Mouse (Mus musculus): Measurements from ENCODE around the gene Misp. TPM values are rescaled to one million over a fixed set of nuclear protein-coding genes. Genes with fewer than 3 reads are reported as not detected.
A peak's percentile ranks its signal among the peaks of the same experiment; 100 is the strongest.

Misp gene
- total and polyA plus RNA-seq, 3 experiments = 0.50 to 0.82 (median 0.52) TPM

DNA sequence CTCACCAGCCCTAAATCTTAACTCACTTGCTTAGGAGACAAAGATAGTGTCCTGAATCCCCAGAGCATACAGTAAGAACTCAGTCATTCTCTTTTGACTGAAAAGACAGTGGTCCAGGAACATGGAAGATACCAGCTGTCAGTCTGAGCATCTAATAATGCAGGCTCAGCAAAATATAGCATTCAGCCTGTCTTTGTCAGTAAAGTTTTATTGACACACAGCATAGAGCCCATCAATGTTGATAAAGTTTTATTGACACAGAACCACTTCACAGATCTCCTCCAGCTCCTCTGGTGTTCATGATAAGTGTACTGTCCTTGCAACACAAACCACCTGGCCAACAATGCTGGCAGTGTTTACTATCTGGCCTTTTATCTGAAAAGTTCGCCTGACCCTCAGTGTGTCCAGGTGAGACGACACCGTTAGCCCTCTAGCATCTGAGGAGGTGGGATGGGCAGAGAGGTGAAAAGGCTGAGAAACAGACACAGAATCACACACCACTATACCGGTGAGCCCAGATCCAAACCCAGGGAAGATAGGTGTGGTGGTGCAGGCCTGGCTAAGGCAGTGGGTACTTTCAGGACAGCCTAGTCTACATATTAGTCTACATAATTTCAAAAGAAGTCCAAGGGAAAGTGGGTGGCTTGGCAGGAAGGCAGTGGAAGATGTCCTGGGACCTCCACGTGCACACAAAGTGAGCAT is 28.3 kb upstream of the Misp start:
- Histone ChIP-seq H3K4me3 (no peak overlapping the region), H3K4me1 (ENCODE audit: control insufficient read depth, insufficient read depth, low read length) (peaks cover 11% of the 10 kb centered on the region), H3K27ac (peak overlapping the region; percentile 97), H3K36me3 (ENCODE audit: control insufficient read depth, insufficient read depth, low read length) (peaks cover 3% of the 10 kb centered on the region; the same call in 1 of the 2 replicates), H3K9ac (ENCODE audit: low read depth, low read length) (no peak overlapping the region), H3K79me2 (replicated peaks; ENCODE audit: control insufficient read depth, insufficient read depth, low read length) (no peaks in the 10 kb centered on the region), H3K27me3 (ENCODE audit: control insufficient read depth, insufficient read depth, low read length) (no peaks in the 10 kb centered on the region)
- WGBS = 82% methylated on average over 5 of the region's 5 CpGs
- TF ChIP-seq POLR2A (IDR thresholded peaks at IDR 0.05; ENCODE audit: insufficient read depth, low read depth, low read length) (no peak), EP300 (IDR thresholded peaks at IDR 0.05; ENCODE audit: insufficient read depth, low read depth, low read length) (no peak), CTCF (IDR thresholded peaks at IDR 0.05) (no peak)
- intact Hi-C loops (cut with DNase I) = loop anchor here (1.0 kb wide), 1 partner anchor 20 kb away; no protein-coding TSS in a partner anchor
- DNase-seq = no peak

- peak within 1 kb of the TSS; percentile 92 for H3K9ac ChIP-seq (ENCODE audit: low read depth, low read length)
- H3K36me3 ChIP-seq (ENCODE audit: control insufficient read depth, insufficient read depth, low read length) = peaks cover 3% of the 10 kb centered on the region; the same call in 1 of the 2 replicates
- H3K4me3 ChIP-seq = peak within 1 kb of the TSS; percentile 67
- H3K27ac ChIP-seq = peak within 1 kb of the TSS; percentile 97
- peaks cover 17% of the 10 kb centered on the region for H3K4me1 ChIP-seq (ENCODE audit: control insufficient read depth, insufficient read depth, low read length)
- TF ChIP-seq EP300 (IDR thresholded peaks at IDR 0.05; ENCODE audit: insufficient read depth, low read depth, low read length) (no peak), CTCF (IDR thresholded peaks at IDR 0.05) (peak; percentile 95)
- intact Hi-C loops (cut with DNase I) = loop anchor here (1.0 kb wide), 1 partner anchor 19 kb away; no protein-coding TSS in a partner anchor
- 5% methylated on average over 50 of the region's 51 CpGs for WGBS
- DNase-seq = peak; percentile 89 to 92
- no peaks in the 10 kb centered on the region for H3K27me3 ChIP-seq (ENCODE audit: control insufficient read depth, insufficient read depth, low read length)
- H3K79me2 ChIP-seq (replicated peaks; ENCODE audit: control insufficient read depth, insufficient read depth, low read length) = no peaks in the 10 kb centered on the region
These were observed 27.6 kb upstream of the Misp start, which contains the start of gene Palm for GRCm38 (mm10) chr10:79793051-79793737. Gene Palm, plus strand, starts transcription at chr10:79793572.

DNA sequence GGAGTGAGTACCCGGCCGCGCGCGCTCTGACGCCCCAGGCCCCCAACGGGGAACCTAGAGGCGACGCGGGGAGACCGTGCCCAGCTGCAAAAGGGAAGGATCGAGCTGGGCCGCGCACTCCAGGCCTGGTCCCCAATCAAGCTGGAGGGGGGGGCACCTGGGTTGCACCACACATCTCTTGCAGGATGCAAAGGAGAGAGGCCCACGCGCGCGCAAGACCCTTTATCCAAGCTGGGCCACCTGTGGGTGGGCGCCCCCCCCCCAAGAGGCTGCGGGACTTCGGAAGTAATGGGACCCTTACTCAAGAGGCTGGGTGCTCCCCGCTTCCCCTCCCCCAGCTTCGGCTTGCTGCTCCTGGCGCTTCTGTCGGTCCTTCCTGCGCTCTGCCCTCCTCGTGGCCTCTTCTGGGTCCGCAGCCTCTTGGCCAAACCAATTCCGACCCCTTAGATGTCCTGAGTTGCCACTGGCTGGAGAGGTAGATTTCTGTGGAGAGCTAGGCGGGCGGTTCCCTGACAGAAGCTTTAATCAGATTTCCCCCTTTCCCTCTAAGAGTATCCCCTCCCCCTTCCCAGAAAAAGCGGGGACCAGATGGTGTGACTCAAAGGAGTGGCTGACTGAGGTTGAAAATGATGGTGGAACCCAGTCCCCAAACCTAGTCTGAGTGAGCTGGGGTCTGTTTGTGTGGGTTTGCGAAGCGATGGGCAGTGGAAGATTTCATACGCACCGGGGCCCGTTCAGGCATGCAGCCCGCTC is 26.9 kb upstream of the Misp start:
- peak overlapping the region; percentile 67 for H3K4me3 ChIP-seq
- peak overlapping the region; percentile 92 for H3K9ac ChIP-seq (ENCODE audit: low read depth, low read length)
- intact Hi-C loops (cut with DNase I) = loop anchor here (1.0 kb wide), 2 partner anchors 13 to 18 kb away; no protein-coding TSS in a partner anchor
- TF ChIP-seq POLR2A (IDR thresholded peaks at IDR 0.05; ENCODE audit: insufficient read depth, low read depth, low read length) (no peak), CTCF (IDR thresholded peaks at IDR 0.05) (no peak), EP300 (IDR thresholded peaks at IDR 0.05; ENCODE audit: insufficient read depth, low read depth, low read length) (no peak)
- H3K79me2 ChIP-seq (replicated peaks; ENCODE audit: control insufficient read depth, insufficient read depth, low read length) = no peaks in the 10 kb centered on the region
- peaks cover 18% of the 10 kb centered on the region for H3K4me1 ChIP-seq (ENCODE audit: control insufficient read depth, insufficient read depth, low read length)
- peak in 1 of 2 experiments; percentile 71 for DNase-seq
- WGBS = 8% methylated on average over 34 of the region's 38 CpGs
- H3K36me3 ChIP-seq (ENCODE audit: control insufficient read depth, insufficient read depth, low read length) = peaks cover 3% of the 10 kb centered on the region; the same call in 1 of the 2 replicates
- no peaks in the 10 kb centered on the region for H3K27me3 ChIP-seq (ENCODE audit: control insufficient read depth, insufficient read depth, low read length)
- peak overlapping the region; percentile 97 for H3K27ac ChIP-seq

DNA sequence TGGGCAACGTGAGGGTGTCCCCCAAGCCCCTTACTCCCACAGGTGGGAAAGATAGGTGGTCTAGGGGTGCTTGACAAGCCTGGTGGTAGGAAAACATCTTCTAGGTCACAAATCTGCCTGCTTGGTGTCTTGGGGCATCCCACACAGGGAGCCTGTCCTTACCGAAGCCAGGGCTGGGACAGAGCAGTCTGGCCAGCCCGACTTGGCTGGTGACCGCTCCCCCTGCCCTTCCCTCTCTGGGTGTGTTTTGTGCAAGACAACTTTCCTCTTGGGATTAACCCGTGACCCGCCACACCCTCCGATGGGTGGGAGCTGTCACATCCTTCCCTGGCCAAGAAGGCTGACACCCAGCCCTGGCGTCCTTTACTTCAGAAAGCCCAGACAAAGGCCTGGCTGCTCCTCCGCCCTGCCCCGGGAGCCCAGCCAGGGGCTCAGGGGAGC is 26.3 kb upstream of the Misp start:
- peak overlapping the region; percentile 92 for H3K9ac ChIP-seq (ENCODE audit: low read depth, low read length)
- H3K36me3 ChIP-seq (ENCODE audit: control insufficient read depth, insufficient read depth, low read length) = peaks cover 3% of the 10 kb centered on the region; the same call in 1 of the 2 replicates
- no peaks in the 10 kb centered on the region for H3K79me2 ChIP-seq (replicated peaks; ENCODE audit: control insufficient read depth, insufficient read depth, low read length)
- H3K4me3 ChIP-seq = peak overlapping the region; percentile 67
- H3K4me1 ChIP-seq (ENCODE audit: control insufficient read depth, insufficient read depth, low read length) = peaks cover 18% of the 10 kb centered on the region
- H3K27ac ChIP-seq = peak overlapping the region; percentile 97
- DNase-seq = peak; percentile 89 to 94
- no peaks in the 10 kb centered on the region for H3K27me3 ChIP-seq (ENCODE audit: control insufficient read depth, insufficient read depth, low read length)
- WGBS = 24% methylated on average over 10 of the region's 10 CpGs
- intact Hi-C loops (cut with DNase I) = loop anchor here (1.0 kb wide), 1 partner anchor 13 kb away; no protein-coding TSS in a partner anchor
- peak; percentile 96 for TF ChIP-seq EP300 (IDR thresholded peaks at IDR 0.05; ENCODE audit: insufficient read depth, low read depth, low read length)
- no peak for TF ChIP-seq CTCF (IDR thresholded peaks at IDR 0.05)
- peak; percentile 96 for TF ChIP-seq POLR2A (IDR thresholded peaks at IDR 0.05; ENCODE audit: insufficient read depth, low read depth, low read length)

GRCm38 (mm10) chr10:79795905-79796304 is 24.9 kb upstream of the Misp start:
- H3K4me1 ChIP-seq (ENCODE audit: control insufficient read depth, insufficient read depth, low read length) = peaks cover 18% of the 10 kb centered on the region
- intact Hi-C loops (cut with DNase I) = no loop called here
- no peak overlapping the region for H3K4me3 ChIP-seq
- no peak overlapping the region for H3K9ac ChIP-seq (ENCODE audit: low read depth, low read length)
- WGBS = 96% methylated on average over 3 of the region's 3 CpGs
- H3K79me2 ChIP-seq (replicated peaks; ENCODE audit: control insufficient read depth, insufficient read depth, low read length) = no peaks in the 10 kb centered on the region
- H3K27ac ChIP-seq = peak overlapping the region; percentile 7; the same call in 1 of the 2 replicates
- H3K27me3 ChIP-seq (ENCODE audit: control insufficient read depth, insufficient read depth, low read length) = no peaks in the 10 kb centered on the region
- no peak for DNase-seq
- TF ChIP-seq EP300 (IDR thresholded peaks at IDR 0.05; ENCODE audit: insufficient read depth, low read depth, low read length) (no peak), CTCF (IDR thresholded peaks at IDR 0.05) (peak; percentile 57)
- H3K36me3 ChIP-seq (ENCODE audit: control insufficient read depth, insufficient read depth, low read length) = peaks cover 3% of the 10 kb centered on the region; the same call in 1 of the 2 replicates

Measured in heart, adult 2 months (tissue).